Mouse (Mus musculus): ENCODE data around the gene Olfr1360. TPM values are rescaled to one million over a fixed set of nuclear protein-coding genes. Genes with fewer than 3 reads are reported as not detected.
"Not testable (repeated sequence)": the region's sequence is repeated elsewhere in the genome, so short reads cannot be mapped to it uniquely, and the experiment has no call there.

Gene Olfr1360
- polyA plus RNA-seq, 1 experiment, result 0.07 TPM

DNA sequence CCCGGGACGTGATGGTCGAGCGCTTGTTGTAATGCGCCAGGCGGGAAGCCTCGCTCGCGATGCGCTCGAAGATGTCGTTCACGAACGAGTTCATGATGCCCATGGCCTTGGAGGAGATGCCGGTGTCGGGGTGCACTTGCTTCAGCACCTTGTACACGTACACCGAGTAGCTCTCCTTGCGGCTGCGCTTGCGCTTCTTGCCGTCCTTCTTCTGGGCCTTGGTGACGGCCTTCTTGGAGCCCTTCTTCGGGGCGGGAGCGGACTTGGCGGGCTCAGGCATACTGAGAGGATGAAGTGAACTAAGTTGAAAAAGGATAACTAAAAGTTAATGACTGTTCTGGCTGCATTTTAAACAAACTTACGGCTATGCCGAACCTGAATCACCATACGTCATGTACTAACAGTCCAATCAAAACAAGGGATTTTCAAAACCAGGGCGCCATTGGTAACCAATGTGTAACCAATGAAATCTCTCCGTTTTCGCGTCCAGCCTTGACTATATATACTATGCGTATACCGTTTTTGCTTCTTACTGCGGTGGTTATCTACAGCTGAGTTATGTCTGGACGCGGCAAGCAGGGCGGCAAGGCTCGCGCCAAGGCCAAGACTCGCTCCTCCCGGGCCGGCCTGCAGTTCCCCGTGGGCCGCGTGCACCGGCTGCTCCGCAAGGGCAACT is 38.8 kb upstream of the Olfr1360 start, which contains the start of the genes Hist1h2bl and Hist1h2ai:
Hist1h2bl (minus strand) TSS at position 280 of the 676 bp plus-strand sequence.
Hist1h2ai (plus strand) TSS at position 559 of the 676 bp plus-strand sequence.
- H3K27me3 ChIP-seq (ENCODE audit: control insufficient read depth, insufficient read depth, low read length); H3K4me1 ChIP-seq (ENCODE audit: control insufficient read depth, insufficient read depth, low read length); H3K36me3 ChIP-seq (ENCODE audit: control insufficient read depth, insufficient read depth, low read length): not testable (repeated sequence)
- H3K27ac ChIP-seq (ENCODE audit: control insufficient read depth, insufficient read depth, low read depth, low read length), result peak within 1 kb of the TSS; percentile 65
- TF ChIP-seq POLR2A (IDR thresholded peaks at IDR 0.05; ENCODE audit: control insufficient read depth, low read depth, low read length), result peak; percentile 52; the same call in 1 of the 2 replicates
- H3K4me3 ChIP-seq (ENCODE audit: control insufficient read depth, low read depth, low read length), result peak within 1 kb of the TSS; percentile 61

DNA sequence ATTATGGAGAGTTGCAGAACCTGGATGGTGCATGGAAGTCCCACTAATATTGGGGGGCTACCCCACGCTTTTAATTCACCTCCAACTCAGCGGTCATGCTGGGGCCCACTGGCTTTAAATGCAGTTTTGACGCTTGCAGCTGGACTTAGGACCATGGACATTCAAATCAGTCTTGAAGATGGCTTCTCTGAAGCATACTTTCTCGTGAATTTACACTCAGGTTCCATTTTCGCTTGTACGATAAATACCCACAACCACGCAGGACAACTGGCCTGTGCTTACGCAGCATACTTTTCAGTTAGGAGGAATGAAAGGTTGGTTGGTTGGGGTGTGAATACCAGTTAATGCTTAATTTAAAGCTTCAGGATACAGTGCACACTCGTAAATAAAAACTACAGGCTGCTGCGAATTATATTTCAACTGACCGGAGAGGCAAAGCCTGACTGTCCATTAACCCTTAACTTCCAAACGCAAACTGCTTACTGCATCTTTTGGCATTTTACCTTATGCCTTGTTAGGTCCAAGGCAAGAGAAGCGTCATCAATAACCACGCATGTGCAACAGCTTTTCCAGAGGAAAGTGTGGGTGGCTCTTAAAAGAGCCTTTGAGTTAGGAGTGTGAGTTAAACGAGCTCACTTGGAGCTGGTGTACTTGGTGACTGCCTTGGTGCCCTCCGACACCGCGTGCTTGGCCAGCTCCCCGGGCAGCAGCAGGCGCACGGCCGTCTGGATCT is 38.1 kb upstream of the Olfr1360 start:
- peak overlapping the region; percentile 65 for H3K27ac ChIP-seq (ENCODE audit: control insufficient read depth, insufficient read depth, low read depth, low read length)
- H3K27me3 ChIP-seq (ENCODE audit: control insufficient read depth, insufficient read depth, low read length), result no peaks in the 10 kb centered on the region
- TF ChIP-seq CTCF (IDR thresholded peaks at IDR 0.05; ENCODE audit: control insufficient read depth, insufficient read depth, insufficient replicate concordance, low read depth, low read length) (no peak), POLR2A (IDR thresholded peaks at IDR 0.05; ENCODE audit: control insufficient read depth, low read depth, low read length) (no peak)
- peaks cover 8% of the 10 kb centered on the region for H3K4me1 ChIP-seq (ENCODE audit: control insufficient read depth, insufficient read depth, low read length)
- peak overlapping the region; percentile 42; the same call in 1 of the 2 replicates for H3K4me3 ChIP-seq (ENCODE audit: control insufficient read depth, low read depth, low read length)
- H3K36me3 ChIP-seq (ENCODE audit: control insufficient read depth, insufficient read depth, low read length), result no peaks in the 10 kb centered on the region

DNA sequence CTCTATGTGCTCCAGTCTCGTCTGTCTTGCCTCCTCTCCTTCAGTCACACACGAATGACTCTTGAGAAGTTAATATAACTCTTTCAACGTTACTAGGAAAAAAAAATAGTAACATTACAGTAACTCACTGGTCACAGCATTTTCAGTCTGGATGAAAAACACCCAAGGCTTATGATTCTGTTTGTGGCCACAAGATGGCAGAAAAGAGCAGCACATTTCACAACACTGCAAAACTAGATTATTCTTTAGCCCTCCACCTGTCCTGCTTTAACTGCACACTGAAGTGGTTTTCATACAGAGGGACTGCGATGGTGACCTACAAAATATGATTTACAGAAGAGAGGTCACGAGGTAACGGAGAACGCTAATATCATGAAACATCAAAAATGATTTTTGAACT is 37.5 kb upstream of the Olfr1360 start:
- Histone ChIP-seq H3K4me3 (ENCODE audit: control insufficient read depth, low read depth, low read length) (no peak overlapping the region), H3K36me3 (ENCODE audit: control insufficient read depth, insufficient read depth, low read length) (no peaks in the 10 kb centered on the region), H3K4me1 (ENCODE audit: control insufficient read depth, insufficient read depth, low read length) (peaks cover 8% of the 10 kb centered on the region), H3K27ac (ENCODE audit: control insufficient read depth, insufficient read depth, low read depth, low read length) (no peak overlapping the region), H3K27me3 (ENCODE audit: control insufficient read depth, insufficient read depth, low read length) (no peaks in the 10 kb centered on the region)
- TF ChIP-seq POLR2A (IDR thresholded peaks at IDR 0.05; ENCODE audit: control insufficient read depth, low read depth, low read length) (no peak), CTCF (IDR thresholded peaks at IDR 0.05; ENCODE audit: control insufficient read depth, insufficient read depth, insufficient replicate concordance, low read depth, low read length) (no peak)

DNA sequence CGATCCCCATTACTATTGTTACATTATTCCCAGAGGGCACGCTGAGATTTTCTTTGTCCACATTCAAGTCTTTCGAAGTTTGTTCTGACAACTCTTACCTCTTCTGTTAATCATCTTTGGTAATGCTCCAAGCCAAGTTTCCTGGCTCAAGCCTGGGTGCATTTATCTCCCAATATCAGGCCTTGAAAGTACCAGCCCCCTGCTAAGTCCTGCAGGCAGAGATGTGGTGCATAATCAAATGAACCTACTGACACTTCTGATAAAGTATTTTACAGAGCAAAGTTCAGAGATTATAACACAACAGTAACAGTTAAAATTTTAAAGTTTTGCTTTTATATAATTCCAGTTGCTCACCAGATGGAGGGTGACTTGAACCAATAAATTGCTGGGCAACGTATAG is 34.5 kb upstream of the Olfr1360 start:
- Histone ChIP-seq H3K36me3 (ENCODE audit: control insufficient read depth, insufficient read depth, low read length) (no peaks in the 10 kb centered on the region), H3K4me1 (ENCODE audit: control insufficient read depth, insufficient read depth, low read length) (peaks cover 2% of the 10 kb centered on the region), H3K4me3 (ENCODE audit: control insufficient read depth, low read depth, low read length) (no peak overlapping the region), H3K27ac (ENCODE audit: control insufficient read depth, insufficient read depth, low read depth, low read length) (no peak overlapping the region), H3K27me3 (ENCODE audit: control insufficient read depth, insufficient read depth, low read length) (no peaks in the 10 kb centered on the region)
- TF ChIP-seq CTCF (IDR thresholded peaks at IDR 0.05; ENCODE audit: control insufficient read depth, insufficient read depth, insufficient replicate concordance, low read depth, low read length), result no peak
- TF ChIP-seq POLR2A (IDR thresholded peaks at IDR 0.05; ENCODE audit: control insufficient read depth, low read depth, low read length), result no peak

DNA sequence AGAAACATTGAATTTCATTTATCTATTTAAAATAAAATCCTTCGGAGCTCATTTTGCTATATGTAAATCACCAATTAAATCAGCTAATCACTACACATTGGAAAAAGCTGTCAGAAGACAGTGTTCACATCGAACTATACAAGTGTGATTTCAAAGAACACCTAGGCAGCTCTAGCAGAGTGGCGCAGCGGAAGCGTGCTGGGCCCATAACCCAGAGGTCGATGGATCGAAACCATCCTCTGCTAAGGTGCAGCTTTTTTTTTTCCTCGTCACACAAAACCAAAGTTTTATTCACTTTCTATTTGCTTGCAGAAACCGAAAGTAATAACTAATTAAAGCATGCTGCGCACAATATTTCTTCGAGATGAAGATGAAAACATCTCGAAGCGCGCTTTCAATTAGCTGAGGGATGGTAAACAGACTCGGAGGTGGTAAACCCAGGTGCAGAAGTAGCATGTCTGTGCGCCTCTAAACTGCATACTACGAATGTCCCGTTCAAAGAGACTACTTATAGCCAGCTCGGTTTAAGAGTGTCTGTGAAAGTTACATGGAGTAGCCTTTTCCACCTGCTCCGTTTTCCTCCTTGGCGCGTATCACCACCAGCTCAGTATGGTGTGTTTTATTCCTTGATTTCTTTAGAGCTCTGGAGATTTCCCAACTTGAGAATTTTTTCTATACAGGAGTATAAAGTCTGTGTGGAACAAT is 33.8 kb upstream of the Olfr1360 start:
- no peaks in the 10 kb centered on the region for H3K27me3 ChIP-seq (ENCODE audit: control insufficient read depth, insufficient read depth, low read length)
- TF ChIP-seq POLR2A (IDR thresholded peaks at IDR 0.05; ENCODE audit: control insufficient read depth, low read depth, low read length), result no peak
- no peak for TF ChIP-seq CTCF (IDR thresholded peaks at IDR 0.05; ENCODE audit: control insufficient read depth, insufficient read depth, insufficient replicate concordance, low read depth, low read length)
- no peaks in the 10 kb centered on the region; the same call in 1 of the 2 replicates for H3K4me1 ChIP-seq (ENCODE audit: control insufficient read depth, insufficient read depth, low read length)
- no peaks in the 10 kb centered on the region for H3K36me3 ChIP-seq (ENCODE audit: control insufficient read depth, insufficient read depth, low read length)
- peak overlapping the region; percentile 59 for H3K4me3 ChIP-seq (ENCODE audit: control insufficient read depth, low read depth, low read length)
- no peak overlapping the region for H3K27ac ChIP-seq (ENCODE audit: control insufficient read depth, insufficient read depth, low read depth, low read length)

DNA sequence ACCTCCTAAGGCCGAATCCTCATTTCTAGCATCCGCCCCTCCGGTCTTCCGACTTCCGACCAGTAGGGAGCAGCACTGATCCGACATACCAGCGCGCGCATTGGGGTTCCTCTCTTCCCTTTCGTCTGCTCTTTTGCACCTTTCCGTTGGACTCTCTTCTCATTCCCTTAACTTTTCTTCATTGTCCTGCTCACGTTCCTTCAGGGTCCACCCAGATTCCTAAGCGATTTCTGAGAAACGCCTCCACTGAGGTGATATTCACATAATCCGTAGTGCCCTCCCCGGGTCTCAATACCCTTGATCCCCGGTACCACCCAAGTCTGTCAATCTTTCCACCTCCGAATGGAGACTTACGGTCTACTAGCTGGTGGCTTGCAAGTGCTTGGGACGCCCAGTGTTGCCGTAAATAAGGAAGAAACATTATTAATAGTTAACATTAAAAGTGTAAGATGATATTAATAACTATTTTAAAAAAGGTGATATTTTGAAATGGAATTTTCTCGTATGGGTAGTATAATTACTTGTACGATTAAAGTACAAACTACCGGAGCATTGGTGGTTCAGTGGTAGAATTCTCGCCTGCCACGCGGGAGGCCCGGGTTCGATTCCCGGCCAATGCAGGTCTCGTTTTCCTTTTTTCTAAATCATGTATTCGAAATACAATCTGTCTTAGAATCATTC is 33.0 kb upstream of the Olfr1360 start:
- no peaks in the 10 kb centered on the region for H3K36me3 ChIP-seq (ENCODE audit: control insufficient read depth, insufficient read depth, low read length)
- peak; percentile 73; the same call in 1 of the 2 replicates for TF ChIP-seq CTCF (IDR thresholded peaks at IDR 0.05; ENCODE audit: control insufficient read depth, insufficient read depth, insufficient replicate concordance, low read depth, low read length)
- no peak for TF ChIP-seq POLR2A (IDR thresholded peaks at IDR 0.05; ENCODE audit: control insufficient read depth, low read depth, low read length)
- no peaks in the 10 kb centered on the region for H3K27me3 ChIP-seq (ENCODE audit: control insufficient read depth, insufficient read depth, low read length)
- no peaks in the 10 kb centered on the region; the same call in 1 of the 2 replicates for H3K4me1 ChIP-seq (ENCODE audit: control insufficient read depth, insufficient read depth, low read length)
- peak overlapping the region; percentile 76 for H3K4me3 ChIP-seq (ENCODE audit: control insufficient read depth, low read depth, low read length)
- H3K27ac ChIP-seq (ENCODE audit: control insufficient read depth, insufficient read depth, low read depth, low read length), result peak overlapping the region; percentile 15; the same call in 1 of the 2 replicates
